Mouse (Mus musculus) forebrain, embryonic 12.5 days (tissue): ENCODE measurements around the gene Acad10. TPM values are rescaled to one million over a fixed set of nuclear protein-coding genes. Genes with fewer than 3 reads are reported as not detected.
"Not testable (repeated sequence)": the region's sequence is repeated elsewhere in the genome, so short reads cannot be mapped to it uniquely, and the experiment has no call there.

Source experiments
- ATAC-seq: fragments of 200-750 bp; cut with Nextera tagmentation; 2 replicates; pipeline ENCODE4 v1.8.0; 2017; ENCODE audit warnings: moderate TSS enrichment; ENCODE audit not compliant: low FRiP score
- H3K27ac ChIP-seq: fragments of 300-500 bp; sonication (generic); 2 replicates; pipeline ENCODE4 v1.5.1; 2016; ENCODE audit warnings: mild to moderate bottlenecking
- H3K27me3 ChIP-seq: fragments of 300-500 bp; sonication (generic); 2 replicates; pipeline ENCODE4 v1.6.1; 2016; ENCODE audit warnings: mild to moderate bottlenecking
- H3K36me3 ChIP-seq: fragments of 300-500 bp; sonication (generic); replicated peaks from 2 replicates; pipeline ENCODE4 v1.6.1; 2016; ENCODE audit warnings: mild to moderate bottlenecking
- H3K4me1 ChIP-seq: fragments of 300-500 bp; sonication (generic); 2 replicates; pipeline ENCODE4 v1.6.1; 2016
- H3K4me2 ChIP-seq: fragments of 300-500 bp; sonication (generic); 2 replicates; pipeline ENCODE4 v1.6.1; 2016; ENCODE audit warnings: mild to moderate bottlenecking, moderate library complexity
- H3K4me3 ChIP-seq: fragments of 300-500 bp; sonication (generic); replicated peaks from 2 replicates; pipeline ENCODE4 v1.5.1; 2016; ENCODE audit warnings: mild to moderate bottlenecking
- H3K9ac ChIP-seq: fragments of 300-500 bp; sonication (generic); 2 replicates; pipeline ENCODE4 v1.6.1; 2016; ENCODE audit warnings: mild to moderate bottlenecking
- H3K9me3 ChIP-seq: fragments of 300-500 bp; sonication (generic); 2 replicates; pipeline ENCODE4 v1.6.1; 2016
- WGBS: fragments of 180-500 bp; shearing (Covaris S2); methylation state at CpG from one replicate; pipeline ENCODE4 v1.1.7; 2016; 5-methylcytosine and 5-hydroxymethylcytosine counted together
- polyA plus RNA-seq: library from polyadenylated mRNA; unstranded; fragments of >200 nt; fragmentation: Nextera tagmentation; extraction: Ambion mirVana; gene quantifications from 2 replicates; pipeline ENCODE4 v1.2.1, GENCODE M21; 2016

Gene Acad10
- polyA plus RNA-seq, result 1.3 and 2.5 TPM in 2 replicates

DNA sequence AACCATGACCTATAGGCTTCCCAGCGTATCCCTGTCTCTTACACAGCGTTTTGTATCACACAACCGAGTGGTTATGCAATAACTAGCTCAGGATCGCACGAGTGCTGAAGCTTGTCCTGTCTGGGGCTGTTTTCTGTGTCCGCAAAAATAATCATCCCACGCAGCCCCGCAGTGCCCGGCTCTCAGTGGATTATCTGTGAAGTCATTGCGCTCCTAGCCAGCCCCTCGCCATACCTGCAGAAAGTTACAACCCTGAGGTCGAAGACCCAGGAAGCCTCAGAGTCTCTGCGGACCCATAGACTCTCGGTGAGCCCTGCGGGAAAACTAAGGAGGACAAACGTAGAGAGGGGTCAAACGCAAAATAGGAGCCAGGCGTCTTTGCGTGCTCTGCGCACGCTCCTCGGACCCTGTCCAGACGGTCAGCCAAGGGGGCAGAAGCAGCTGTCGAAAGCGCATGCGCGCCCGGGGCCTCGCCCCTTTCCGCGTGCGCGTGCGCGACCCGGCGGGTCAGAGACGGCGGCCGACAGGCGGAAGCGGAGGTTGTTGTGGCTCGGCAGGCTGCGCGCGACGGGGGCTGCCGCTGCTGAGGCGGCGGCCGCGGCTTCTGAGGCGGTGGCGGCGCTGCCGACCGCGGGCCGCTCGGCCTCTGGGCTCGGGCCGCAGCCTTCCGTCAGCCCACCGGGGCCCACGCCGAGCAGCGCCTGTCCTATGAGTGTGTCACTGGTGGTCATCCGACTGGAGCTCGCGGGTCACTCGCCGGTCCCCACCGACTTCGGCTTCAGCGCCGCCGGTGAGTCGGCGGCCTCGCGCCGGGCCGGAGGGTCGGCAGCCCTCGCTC, at the start of gene Acad10, which contains the start of gene Brap:
TSS of gene Acad10 (minus strand) at position 456 of the 838 bp plus-strand sequence.
TSS of gene Brap (plus strand) at position 505 of the 838 bp plus-strand sequence.
- H3K4me1 ChIP-seq, result peaks cover 21% of the 10 kb centered on the region
- ATAC-seq, result peak; percentile 91
- peak within 1 kb of the TSS; percentile 92 for H3K9ac ChIP-seq
- no peaks in the 10 kb centered on the region for H3K27me3 ChIP-seq
- H3K36me3 ChIP-seq, result peaks cover 30% of the 10 kb centered on the region
- H3K4me2 ChIP-seq, result peak within 1 kb of the TSS; percentile 92
- H3K4me3 ChIP-seq, result peak within 1 kb of the TSS; percentile 98
- 2% methylated on average over 78 of the region's 85 CpGs for WGBS
- H3K27ac ChIP-seq, result peak within 1 kb of the TSS; percentile 70
- no peaks in the 10 kb centered on the region for H3K9me3 ChIP-seq

DNA sequence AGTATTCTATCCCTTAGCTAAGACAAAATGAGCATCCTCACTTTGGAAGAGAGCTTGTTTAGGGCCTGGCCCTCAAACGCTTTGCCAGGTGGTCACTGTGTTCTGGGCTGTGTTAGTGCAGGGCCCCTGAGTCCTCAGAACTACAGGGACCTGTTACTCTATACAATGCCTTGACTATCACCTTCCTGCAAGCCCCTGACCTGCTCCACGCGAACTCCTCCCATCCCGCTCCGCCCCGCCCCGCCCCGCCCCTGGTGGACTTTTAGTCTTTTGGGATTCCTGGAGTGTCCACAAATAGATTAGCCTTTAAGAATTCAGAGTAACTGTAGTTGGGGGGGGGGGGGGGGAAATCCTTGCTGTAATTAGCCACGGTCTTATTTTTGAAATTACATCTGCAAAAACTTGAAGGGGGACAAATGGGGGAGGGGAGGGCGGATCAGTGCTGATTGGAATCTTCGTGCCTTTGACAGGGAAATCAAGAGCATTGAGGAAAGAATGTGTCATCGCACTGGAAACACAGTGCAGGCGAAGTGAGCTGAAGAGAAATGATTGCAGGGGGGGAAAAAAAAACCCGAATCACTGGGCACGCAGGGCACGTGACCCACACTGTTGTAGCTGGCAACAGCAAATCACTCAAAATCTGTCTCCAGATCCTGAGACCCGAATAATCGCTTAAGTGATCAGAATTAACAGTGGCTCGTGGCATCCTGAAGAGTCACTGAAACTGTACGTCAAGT, 44.4 kb upstream of the Acad10 start:
- 8% methylated on average over 20 of the region's 20 CpGs for WGBS

GRCm38 (mm10) chr5:121703341-121703740, 43.0 kb upstream of the Acad10 start:
- Histone ChIP-seq H3K9ac (no peak overlapping the region), H3K4me1 (peaks cover 11% of the 10 kb centered on the region), H3K9me3 (no peaks in the 10 kb centered on the region), H3K4me3 (no peak overlapping the region), H3K36me3 (no peaks in the 10 kb centered on the region), H3K27me3 (no peaks in the 10 kb centered on the region), H3K4me2 (no peak overlapping the region), H3K27ac (no peak overlapping the region)
- WGBS, result 80% methylated on average over 1 of the region's 1 CpGs
- ATAC-seq, result no peak

More for the DNA sequence above, 44.4 kb upstream of the Acad10 start:
- peak overlapping the region; percentile 38; the same call in 1 of the 2 replicates for H3K9ac ChIP-seq
- H3K4me2 ChIP-seq, result peak overlapping the region; percentile 50
- H3K4me3 ChIP-seq, result peak overlapping the region; percentile 17
- H3K4me1 ChIP-seq, result peaks cover 11% of the 10 kb centered on the region
- no peaks in the 10 kb centered on the region for H3K36me3 ChIP-seq
- H3K27me3 ChIP-seq, result no peaks in the 10 kb centered on the region
- no peak overlapping the region for H3K27ac ChIP-seq
- H3K9me3 ChIP-seq, result no peaks in the 10 kb centered on the region
- ATAC-seq, result no peak

DNA sequence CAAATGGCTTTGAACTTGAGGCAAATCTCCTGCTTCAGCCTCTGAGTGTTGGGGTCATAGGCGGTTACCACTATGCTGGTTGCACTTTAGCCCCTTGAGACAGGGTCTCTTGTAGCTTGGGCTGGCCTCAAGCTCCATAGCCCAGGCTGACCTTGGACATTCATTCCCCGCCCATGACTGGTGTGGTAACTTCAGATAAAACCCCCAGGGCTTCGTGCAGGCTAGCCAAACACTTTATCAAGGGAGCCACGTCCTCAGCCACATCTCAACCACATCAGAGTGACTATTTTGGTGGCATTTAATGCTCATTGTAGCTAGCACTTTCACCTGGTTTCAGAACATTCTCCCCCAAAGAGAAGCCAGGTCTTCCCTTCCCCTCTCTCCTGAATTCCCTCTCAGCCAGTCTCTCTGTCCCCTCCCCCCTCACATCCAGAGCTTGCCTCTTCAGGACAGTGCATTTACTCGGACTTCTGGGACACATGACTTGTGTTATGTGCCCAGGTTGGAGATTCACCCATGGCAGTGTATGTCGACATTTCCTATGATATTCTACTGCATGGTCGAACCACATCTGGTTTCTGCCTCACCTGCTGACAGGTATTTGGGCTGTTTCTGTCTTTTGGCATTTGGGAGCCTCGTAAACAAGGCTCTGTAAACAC, 40.9 kb upstream of the Acad10 start:
- no peak for ATAC-seq
- Histone ChIP-seq H3K4me2 (no peak overlapping the region), H3K27ac (no peak overlapping the region), H3K9me3 (no peaks in the 10 kb centered on the region), H3K36me3 (no peaks in the 10 kb centered on the region), H3K9ac (no peak overlapping the region), H3K4me3 (no peak overlapping the region), H3K4me1 (peaks cover 11% of the 10 kb centered on the region), H3K27me3 (no peaks in the 10 kb centered on the region)
- 61% methylated on average over 8 of the region's 8 CpGs for WGBS

- 36% methylated on average over 11 of the region's 11 CpGs for WGBS
- Histone ChIP-seq H3K9me3 (no peaks in the 10 kb centered on the region), H3K4me1 (peaks cover 11% of the 10 kb centered on the region), H3K27me3 (no peaks in the 10 kb centered on the region), H3K9ac (no peak overlapping the region), H3K27ac (no peak overlapping the region), H3K36me3 (no peaks in the 10 kb centered on the region), H3K4me2 (no peak overlapping the region), H3K4me3 (no peak overlapping the region)
- ATAC-seq, result no peak
Measured at GRCm38 (mm10) chr5:121700496-121700895, 40.2 kb upstream of the Acad10 start.

- H3K4me2 ChIP-seq, result no peak overlapping the region
- 58% methylated on average over 5 of the region's 5 CpGs for WGBS
- no peak for ATAC-seq
- H3K27me3 ChIP-seq, result no peaks in the 10 kb centered on the region
- H3K4me1 ChIP-seq, result peaks cover 7% of the 10 kb centered on the region
- no peaks in the 10 kb centered on the region for H3K36me3 ChIP-seq
- no peak overlapping the region for H3K9ac ChIP-seq
- H3K27ac ChIP-seq, result no peak overlapping the region
- no peaks in the 10 kb centered on the region for H3K9me3 ChIP-seq
- no peak overlapping the region for H3K4me3 ChIP-seq
Measured at GRCm38 (mm10) chr5:121699891-121700290, 39.6 kb upstream of the Acad10 start.

DNA sequence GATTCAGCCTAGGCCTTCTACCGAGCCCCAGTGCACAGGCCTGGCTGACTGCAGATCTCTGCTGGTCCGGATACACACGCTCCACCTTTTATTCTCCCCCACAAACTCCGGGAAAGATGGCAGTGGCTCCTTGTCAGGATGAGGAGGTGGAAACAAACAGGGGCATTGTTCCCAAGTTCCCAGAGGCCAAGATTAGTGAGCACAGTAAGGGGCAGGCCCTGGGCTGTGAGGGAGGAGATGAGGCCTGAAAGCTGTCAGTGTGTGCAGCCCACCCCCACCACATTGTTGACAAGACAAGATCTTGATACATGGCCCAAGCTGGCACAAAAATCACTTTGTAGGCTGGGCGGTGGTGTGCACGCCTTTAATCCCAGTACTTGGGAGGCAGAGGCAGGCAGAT, 36.4 kb upstream of the Acad10 start:
- 50% methylated on average over 6 of the region's 6 CpGs for WGBS
- no peaks in the 10 kb centered on the region for H3K36me3 ChIP-seq
- no peak for ATAC-seq

DNA sequence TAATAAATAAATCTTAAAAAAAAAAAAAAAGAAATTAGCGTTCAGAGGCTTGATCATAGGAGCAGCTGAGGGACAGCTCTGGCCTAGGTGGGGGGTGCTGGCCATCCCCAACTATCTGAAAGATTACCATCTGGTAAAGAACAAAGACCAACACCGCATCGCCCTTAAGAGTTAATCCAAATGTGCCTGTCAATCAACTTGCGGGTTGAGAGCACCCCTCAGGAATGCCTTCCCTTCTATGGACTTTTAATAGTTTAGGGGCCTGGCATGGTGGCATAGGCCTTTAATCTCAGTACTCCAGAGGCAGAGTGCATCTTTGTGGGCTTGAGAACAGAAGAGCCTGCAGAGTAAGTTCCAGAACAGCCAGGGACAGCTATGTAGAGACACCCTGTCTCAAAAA, 32.6 kb upstream of the Acad10 start:
- Histone ChIP-seq H3K4me3 (no peak overlapping the region), H3K4me2 (no peak overlapping the region), H3K9me3 (no peaks in the 10 kb centered on the region), H3K36me3 (no peaks in the 10 kb centered on the region), H3K27me3 (no peaks in the 10 kb centered on the region), H3K27ac (no peak overlapping the region), H3K4me1 (no peaks in the 10 kb centered on the region), H3K9ac (no peak overlapping the region)
- ATAC-seq, result no peak
- WGBS, result 78% methylated on average over 4 of the region's 4 CpGs

More for the DNA sequence above, 36.4 kb upstream of the Acad10 start:
- H3K27ac ChIP-seq, result no peak overlapping the region
- H3K9ac ChIP-seq, result no peak overlapping the region
- no peak overlapping the region for H3K4me2 ChIP-seq
- H3K9me3 ChIP-seq, result no peaks in the 10 kb centered on the region
- no peak overlapping the region for H3K4me3 ChIP-seq
- no peaks in the 10 kb centered on the region; the same call in 1 of the 2 replicates for H3K4me1 ChIP-seq
- no peaks in the 10 kb centered on the region for H3K27me3 ChIP-seq

GRCm38 (mm10) chr5:121691436-121691835, 31.1 kb upstream of the Acad10 start:
- H3K4me3 ChIP-seq, H3K4me1 ChIP-seq, H3K9me3 ChIP-seq, H3K36me3 ChIP-seq, H3K27ac ChIP-seq, H3K4me2 ChIP-seq, ATAC-seq, H3K9ac ChIP-seq, H3K27me3 ChIP-seq: not testable (repeated sequence)
- WGBS, result 89% methylated on average over 7 of the region's 7 CpGs

GRCm38 (mm10) chr5:121690482-121691211, 30.3 kb upstream of the Acad10 start:
- WGBS, result 87% methylated on average over 7 of the region's 7 CpGs
- peaks cover 17% of the 10 kb centered on the region for H3K36me3 ChIP-seq
- no peak for ATAC-seq
- no peak overlapping the region for H3K27ac ChIP-seq
- no peaks in the 10 kb centered on the region for H3K4me1 ChIP-seq
- H3K4me2 ChIP-seq, result no peak overlapping the region
- H3K4me3 ChIP-seq, result no peak overlapping the region
- no peaks in the 10 kb centered on the region for H3K27me3 ChIP-seq
- H3K9ac ChIP-seq, result no peak overlapping the region
- H3K9me3 ChIP-seq, result no peaks in the 10 kb centered on the region

- H3K27ac ChIP-seq, result no peak overlapping the region
- no peaks in the 10 kb centered on the region for H3K4me1 ChIP-seq
- H3K36me3 ChIP-seq, result peaks cover 57% of the 10 kb centered on the region
- H3K4me3 ChIP-seq, result no peak overlapping the region
- no peak for ATAC-seq
- H3K27me3 ChIP-seq, result no peaks in the 10 kb centered on the region
- 84% methylated on average over 15 of the region's 15 CpGs for WGBS
- H3K9me3 ChIP-seq, result no peaks in the 10 kb centered on the region
- no peak overlapping the region for H3K4me2 ChIP-seq
- H3K9ac ChIP-seq, result no peak overlapping the region
Measured at GRCm38 (mm10) chr5:121686113-121686898, 26.0 kb upstream of the Acad10 start.
